Mouse (Mus musculus) stomach, postnatal 0 days (tissue): ENCODE measurements around the gene Sbf2.

Experiments
- CTCF ChIP-seq: IDR thresholded peaks from 2 replicates; pipeline ENCODE4 v1.5.1; 2016; ENCODE audit warnings: antibody characterized with exemption, low read depth, mild to moderate bottlenecking, moderate library complexity
- EP300 ChIP-seq: optimal IDR thresholded peaks from 2 replicates; pipeline ENCODE3; 2016; ENCODE audit warnings: antibody characterized with exemption

- TF ChIP-seq EP300: no peak
- TF ChIP-seq CTCF: no peak
Observed at GRCm38 (mm10) chr7:110514131-110514530, 100.6 kb downstream of the Sbf2 start.
